Mouse (Mus musculus): ENCODE measurements around the gene Cpa5.

DNA sequence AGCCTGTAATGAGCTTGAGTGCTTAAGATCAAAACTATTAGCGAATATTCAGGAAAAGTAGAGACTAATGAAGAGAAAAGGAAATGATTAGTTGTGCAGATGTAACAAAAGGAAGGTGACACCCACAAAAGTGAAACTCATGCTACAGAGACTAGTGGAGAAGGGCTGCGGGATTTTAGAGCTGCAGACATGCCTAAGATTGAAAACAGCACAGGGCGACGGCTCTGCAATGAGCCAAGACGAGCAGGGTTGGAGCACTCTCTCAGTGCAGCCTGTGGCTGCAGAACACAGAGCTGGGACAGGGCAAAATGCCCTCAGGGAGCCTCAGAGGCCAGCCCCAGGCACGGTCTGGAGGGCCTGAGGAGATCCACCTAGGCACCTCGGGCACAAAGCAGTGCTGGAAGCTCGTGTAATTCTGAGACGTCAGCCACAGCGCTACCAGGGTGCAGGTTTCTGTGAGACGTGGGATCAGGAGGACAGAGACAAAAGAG lies 64.5 kb downstream of the Cpa5 start:
- no peak for TF ChIP-seq POLR2A (IDR thresholded peaks at IDR 0.05; ENCODE audit: borderline replicate concordance, extremely low read depth, insufficient read depth, insufficient read length, poor library complexity, severe bottlenecking)
- TF ChIP-seq CTCF (IDR thresholded peaks at IDR 0.05; ENCODE audit: borderline replicate concordance, extremely low read depth, insufficient read depth, insufficient read length), result no peak
